In the genomic region with DNA sequence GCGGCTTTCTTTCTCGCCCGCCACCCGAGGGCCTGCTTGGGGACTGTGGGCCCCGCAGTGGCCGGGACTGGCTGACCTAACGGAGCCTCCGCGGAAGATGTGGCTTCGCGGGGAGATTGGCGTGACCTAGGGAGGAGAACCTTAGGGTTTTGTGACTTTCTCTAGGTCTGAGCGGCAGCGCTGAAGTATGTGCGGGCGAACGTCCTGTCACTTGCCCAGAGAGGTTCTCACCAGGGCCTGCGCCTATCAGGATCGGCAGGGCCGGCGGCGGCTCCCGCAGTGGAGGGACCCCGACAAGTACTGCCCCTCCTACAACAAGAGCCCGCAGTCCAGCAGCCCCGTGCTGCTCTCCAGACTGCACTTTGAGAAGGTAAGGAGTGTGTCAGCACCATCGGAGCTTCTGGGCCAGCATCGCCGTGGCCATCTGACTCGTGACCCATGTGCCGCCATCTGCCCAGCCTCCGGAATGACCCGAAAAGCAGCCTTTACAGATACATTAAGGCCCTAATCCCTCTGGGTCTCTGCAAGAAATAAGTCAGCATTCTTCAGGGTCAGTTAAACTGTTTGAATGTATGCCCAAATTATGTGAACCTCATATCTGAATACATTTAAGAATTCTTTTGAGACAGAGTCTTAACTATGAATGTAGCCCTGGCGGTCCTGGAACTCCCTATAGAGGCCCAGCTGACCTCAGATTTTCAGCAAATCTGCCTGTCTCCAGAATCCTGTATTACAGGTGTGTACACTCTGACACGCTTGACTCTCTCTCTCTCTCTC, we compare ENCODE assay signal across 8 mouse cellular contexts. TPM values are rescaled to one million over a fixed set of nuclear protein-coding genes. Genes with fewer than 3 reads are reported as not detected.
DNase-seq lines count a peak whose midpoint lies in the region; ATAC-seq and TF ChIP-seq lines count a peak whose summit lies in the region.

No protein-coding gene starts in this region.

- no peak for TF ChIP-seq CTCF in gastrocnemius, adult 2 months (IDR thresholded peaks at IDR 0.05)
- TF ChIP-seq CTCF in hindbrain, postnatal 0 days (IDR thresholded peaks at IDR 0.05; ENCODE audit: low read depth), result no peak

- peaks cover 5% of the 10 kb centered on the region for H3K79me2 ChIP-seq in myocyte (ENCODE audit: control insufficient read depth, insufficient read depth)

- peak overlapping the region; percentile 59 for H3K4me2 ChIP-seq in hindbrain, postnatal 0 days (ENCODE audit: low read depth, low read length)
- peak overlapping the region; percentile 99 for H3K4me2 ChIP-seq in liver, embryonic 13.5 days
- H3K4me2 ChIP-seq in myocyte (ENCODE audit: low read depth), result peak overlapping the region; percentile 74

- DNase-seq in right cerebral cortex, adult 18-20 months, result peak; percentile 41
- no peak for DNase-seq in right cerebral cortex, postnatal 36 days (ENCODE audit: low spot score in 2 of 2)
- DNase-seq in cerebellum, postnatal 10 days, result peak; percentile 64 to 67
- DNase-seq in gastrocnemius, adult 2 months, result peak; percentile 60
- DNase-seq in hindbrain, postnatal 0 days (ENCODE audit: low spot score), result peak; percentile 53
- DNase-seq in liver, embryonic 13.5 days, result peak; percentile 50
- DNase-seq in thymus, postnatal 0 days (ENCODE audit: low spot score), result peak; percentile 31

- H3K9me3 ChIP-seq in hindbrain, postnatal 0 days (ENCODE audit: low read length), result no peaks in the 10 kb centered on the region
- no peaks in the 10 kb centered on the region for H3K9me3 ChIP-seq in liver, embryonic 13.5 days (replicated peaks)

- intact Hi-C loops in gastrocnemius, adult 2 months (cut with DNase I), result loop anchor here (5.0 to 10.0 kb wide), 4 partner anchors 83 to 193 kb away; no protein-coding TSS in a partner anchor

- H3K4me1 ChIP-seq in hindbrain, postnatal 0 days (ENCODE audit: insufficient read depth, low read length), result no peaks in the 10 kb centered on the region
- peaks cover 23% of the 10 kb centered on the region for H3K4me1 ChIP-seq in liver, embryonic 13.5 days (replicated peaks)

- no peak for TF ChIP-seq POLR2A in myocyte (IDR thresholded peaks at IDR 0.05; ENCODE audit: insufficient read length, low read depth)

- 3% methylated on average over 35 of the region's 35 CpGs for WGBS in hindbrain, postnatal 0 days
- WGBS in liver, embryonic 13.5 days (ENCODE audit: insufficient replicate concordance), result 7% methylated on average over 35 of the region's 35 CpGs

- no peaks in the 10 kb centered on the region for H3K27me3 ChIP-seq in hindbrain, postnatal 0 days (ENCODE audit: insufficient read depth, low read length)
- H3K27me3 ChIP-seq in liver, embryonic 13.5 days, result no peaks in the 10 kb centered on the region
- no peaks in the 10 kb centered on the region for H3K27me3 ChIP-seq in myocyte (ENCODE audit: control insufficient read depth, insufficient read depth, insufficient read length)

- peak overlapping the region; percentile 69 for H3K9ac ChIP-seq in hindbrain, postnatal 0 days (replicated peaks; ENCODE audit: low read length)
- H3K9ac ChIP-seq in liver, embryonic 13.5 days, result peak overlapping the region; percentile 90

- peak overlapping the region; percentile 89 for H3K27ac ChIP-seq in gastrocnemius, adult 2 months
- peak overlapping the region; percentile 82 for H3K27ac ChIP-seq in hindbrain, postnatal 0 days
- H3K27ac ChIP-seq in liver, embryonic 13.5 days, result peak overlapping the region; percentile 83

- ATAC-seq in hindbrain, postnatal 0 days, result peak; percentile 65
- peak; percentile 64 for ATAC-seq in liver, embryonic 13.5 days (ENCODE audit: low read depth)

- H3K4me3 ChIP-seq in gastrocnemius, adult 2 months, result peak overlapping the region; percentile 94
- peak overlapping the region; percentile 67 for H3K4me3 ChIP-seq in hindbrain, postnatal 0 days (ENCODE audit: low read length)
- H3K4me3 ChIP-seq in liver, embryonic 13.5 days (replicated peaks), result peak overlapping the region; percentile 86
- H3K4me3 ChIP-seq in myocyte, result peak overlapping the region; percentile 67

- peaks cover 45% of the 10 kb centered on the region for H3K36me3 ChIP-seq in hindbrain, postnatal 0 days (ENCODE audit: insufficient read depth, low read length)
- peaks cover 62% of the 10 kb centered on the region for H3K36me3 ChIP-seq in liver, embryonic 13.5 days
- peaks cover 15% of the 10 kb centered on the region for H3K36me3 ChIP-seq in myocyte (ENCODE audit: control insufficient read depth, insufficient read depth)

- peak overlapping the region; percentile 44 for H3ac ChIP-seq in myocyte (ENCODE audit: control insufficient read depth, insufficient read length)

TF ChIP-seq in myocyte, 11 proteins besides CTCF, POLR2A, EP300 and RAD21:
- TF ChIP-seq E2F4 (IDR thresholded peaks at IDR 0.05; ENCODE audit: insufficient read depth) (no peak), SRF (IDR thresholded peaks at IDR 0.05; ENCODE audit: control insufficient read depth, insufficient read length, low read depth) (no peak), MYOG (IDR thresholded peaks at IDR 0.05; ENCODE audit: control insufficient read depth in 1 of 3, insufficient read depth in 1 of 3, insufficient read length in 2 of 3, low read depth in 2 of 3) (no peak), POLR2AphosphoS2 (IDR thresholded peaks at IDR 0.05; ENCODE audit: insufficient read length, low read depth) (no peak), CEBPB (IDR thresholded peaks at IDR 0.05; ENCODE audit: insufficient read depth, poor library complexity, severe bottlenecking) (no peak), USF1 (IDR thresholded peaks at IDR 0.05; ENCODE audit: low read depth) (no peak), TCF3 (IDR thresholded peaks at IDR 0.05; ENCODE audit: insufficient read length, low read depth) (no peak), REST (IDR thresholded peaks at IDR 0.05; ENCODE audit: insufficient read depth, insufficient read length) (no peak), TCF12 (IDR thresholded peaks at IDR 0.05; ENCODE audit: insufficient read depth, poor library complexity, severe bottlenecking) (no peak), MAX (IDR thresholded peaks at IDR 0.05; ENCODE audit: low read depth) (no peak), MYOD1 (IDR thresholded peaks at IDR 0.05; ENCODE audit: control insufficient read depth in 1 of 3, insufficient read length in 2 of 3, low read depth in 2 of 3) (no peak)

RNA-seq across cellular contexts. Expression of a gene that starts 0.8 kb away (rescaled TPM):
- 1 to 10 TPM; 5.9 to 6.4 TPM for total RNA-seq in gastrocnemius, adult 2 months (2021)
- total RNA-seq in hindbrain, postnatal 0 days (2014; rRNA removed), result 21.1 and 22.5 TPM in 2 replicates
- 35.8 and 36.8 TPM in 2 replicates for polyA plus RNA-seq in hindbrain, postnatal 0 days (2015; fragmentation: Nextera tagmentation; extraction: Ambion mirVana)
- polyA plus RNA-seq in liver, embryonic 13.5 days (2015; fragmentation: Nextera tagmentation; extraction: Ambion mirVana), result 23.1 and 24.9 TPM in 2 replicates
- polyA plus RNA-seq in myocyte (2012; fragmentation: generic; extraction: Trizol), result 28.1 TPM
- 49.3 and 50.0 TPM in 2 replicates for polyA plus RNA-seq in thymus, postnatal 0 days (2015; fragmentation: Nextera tagmentation; extraction: Ambion mirVana)

RNA-seq across cellular contexts. Expression of a gene that starts 26.9 kb away (rescaled TPM):
- total RNA-seq in gastrocnemius, adult 2 months (2021), result 10 to 100 TPM; 29.2 to 34.4 TPM
- total RNA-seq in hindbrain, postnatal 0 days (2014; rRNA removed), result 242 and 247 TPM in 2 replicates
- 200 and 216 TPM in 2 replicates for polyA plus RNA-seq in hindbrain, postnatal 0 days (2015; fragmentation: Nextera tagmentation; extraction: Ambion mirVana)
- 56.9 and 66.9 TPM in 2 replicates for polyA plus RNA-seq in liver, embryonic 13.5 days (2015; fragmentation: Nextera tagmentation; extraction: Ambion mirVana)
- polyA plus RNA-seq in myocyte (2012; fragmentation: generic; extraction: Trizol), result 94.2 TPM
- 75.0 and 75.5 TPM in 2 replicates for polyA plus RNA-seq in thymus, postnatal 0 days (2015; fragmentation: Nextera tagmentation; extraction: Ambion mirVana)

Comparison
In these comparisons a context has a peak if more than half of its experiments do, and no peak if none do; other contexts are left out.
1. DNase-seq: peak in right cerebral cortex, adult 18-20 months (single experiment), cerebellum, postnatal 10 days (2 of 2), gastrocnemius, adult 2 months (single experiment), hindbrain, postnatal 0 days (single experiment), liver, embryonic 13.5 days (single experiment) and thymus, postnatal 0 days (single experiment); none in right cerebral cortex, postnatal 36 days (0 of 2).
2. Peak in every context shown above with its lines, with median percentiles within 50 percentile points of each other: H3K27ac ChIP-seq, H3K4me3 ChIP-seq and H3K4me2 ChIP-seq.